Mouse (Mus musculus) common myeloid progenitor, adult 5-6 weeks (primary cell): ENCODE measurements around the gene Pkn3. TPM values are rescaled to one million over a fixed set of nuclear protein-coding genes. Genes with fewer than 3 reads are reported as not detected.
"Not testable (repeated sequence)": the region's sequence is repeated elsewhere in the genome, so short reads cannot be mapped to it uniquely, and the experiment has no call there.

Experiments
- ATAC-seq: replicated peaks from 2 replicates; pipeline ENCODE4 v1.8.0; 2016; ENCODE audit warnings: low read depth, mild to moderate bottlenecking, moderate TSS enrichment, inconsistent platforms; ENCODE audit not compliant: poor library complexity, severe bottlenecking
- total RNA-seq: library from RNA; stranded (forward); fragments of 200-1000, 187-1606 nt; gene quantifications from 2 replicates; pipeline ENCODE4 v1.2.3, GENCODE M21; 2017

Pkn3 gene
- total RNA-seq, 1 experiment from 2014 or later, result 11.8 TPM

- ATAC-seq, result peak; percentile 92
These were observed 56.3 kb downstream of the Pkn3 start, which contains the start of gene Tbc1d13 for GRCm38 (mm10) chr2:30133613-30134377. Tbc1d13 (plus strand) TSS chr2:30133746.

- no peak for ATAC-seq
These were observed 56.9 kb downstream of the Pkn3 start for GRCm38 (mm10) chr2:30134378-30134711.

- no peak for ATAC-seq
These were observed 57.6 kb downstream of the Pkn3 start for GRCm38 (mm10) chr2:30134928-30135620.

GRCm38 (mm10) chr2:30136458-30136857 is 59.0 kb downstream of the Pkn3 start:
- ATAC-seq, result no peak

- not testable (repeated sequence) for ATAC-seq
These were observed 62.5 kb downstream of the Pkn3 start for GRCm38 (mm10) chr2:30140021-30140420.

Other genes with a start within 250 kb of the Pkn3 start
- 9.8 and 14.0 TPM in 2 replicates for gene Cercam, start 208.5 kb upstream of the Pkn3 start, total RNA-seq
- 76.4 and 93.2 TPM in 2 replicates for gene Odf2, start 188.5 kb upstream of the Pkn3 start, total RNA-seq
- gene Gle1, start 142.3 kb upstream of the Pkn3 start, total RNA-seq, result 71.3 and 85.0 TPM in 2 replicates
- 84.1 and 89.2 TPM in 2 replicates for gene Sptan1, start 112.1 kb upstream of the Pkn3 start, total RNA-seq
- 11.5 and 15.6 TPM in 2 replicates for gene Wdr34, start 28.8 kb upstream of the Pkn3 start, total RNA-seq
- gene Set, start 20.3 kb upstream of the Pkn3 start, total RNA-seq, result 1,475 and 1,487 TPM in 2 replicates
- 8.0 and 11.4 TPM in 2 replicates for gene Zdhhc12, start 16.0 kb downstream of the Pkn3 start, total RNA-seq
- 11.8 and 17.4 TPM in 2 replicates for gene Zer1, start 46.9 kb downstream of the Pkn3 start, total RNA-seq
- 30.2 and 49.2 TPM in 2 replicates for gene Tbc1d13, start 56.1 kb downstream of the Pkn3 start, total RNA-seq
- gene Endog, start 93.8 kb downstream of the Pkn3 start, total RNA-seq, result 5.8 and 5.9 TPM in 2 replicates
- 29.8 and 38.4 TPM in 2 replicates for gene Spout1, start 100.8 kb downstream of the Pkn3 start, total RNA-seq
- 4.5 and 13.5 TPM in 2 replicates for gene Kyat1, start 128.2 kb downstream of the Pkn3 start, total RNA-seq
- gene Lrrc8a, start 160.0 kb downstream of the Pkn3 start, total RNA-seq, result 3.9 and 11.0 TPM in 2 replicates
- gene Gm28035, start 162.9 kb downstream of the Pkn3 start, total RNA-seq, result 5.3 TPM in 1 of 2 replicates, not detected in the other
- gene Phyhd1, start 188.5 kb downstream of the Pkn3 start, total RNA-seq, result 3.1 TPM in 1 of 2 replicates, not detected in the other
- gene Gm28038, start 203.4 kb downstream of the Pkn3 start, total RNA-seq, result not detected in 2 replicates
- 9.7 and 12.1 TPM in 2 replicates for gene Dolk, start 208.7 kb downstream of the Pkn3 start, total RNA-seq
- gene Nup188, start 208.7 kb downstream of the Pkn3 start, total RNA-seq, result 30.9 and 31.6 TPM in 2 replicates